Mouse (Mus musculus): Measurements from ENCODE around the gene Dtd2.
A peak's percentile ranks its signal among the peaks of the same experiment; 100 is the strongest.

The Dtd2 gene

DNA sequence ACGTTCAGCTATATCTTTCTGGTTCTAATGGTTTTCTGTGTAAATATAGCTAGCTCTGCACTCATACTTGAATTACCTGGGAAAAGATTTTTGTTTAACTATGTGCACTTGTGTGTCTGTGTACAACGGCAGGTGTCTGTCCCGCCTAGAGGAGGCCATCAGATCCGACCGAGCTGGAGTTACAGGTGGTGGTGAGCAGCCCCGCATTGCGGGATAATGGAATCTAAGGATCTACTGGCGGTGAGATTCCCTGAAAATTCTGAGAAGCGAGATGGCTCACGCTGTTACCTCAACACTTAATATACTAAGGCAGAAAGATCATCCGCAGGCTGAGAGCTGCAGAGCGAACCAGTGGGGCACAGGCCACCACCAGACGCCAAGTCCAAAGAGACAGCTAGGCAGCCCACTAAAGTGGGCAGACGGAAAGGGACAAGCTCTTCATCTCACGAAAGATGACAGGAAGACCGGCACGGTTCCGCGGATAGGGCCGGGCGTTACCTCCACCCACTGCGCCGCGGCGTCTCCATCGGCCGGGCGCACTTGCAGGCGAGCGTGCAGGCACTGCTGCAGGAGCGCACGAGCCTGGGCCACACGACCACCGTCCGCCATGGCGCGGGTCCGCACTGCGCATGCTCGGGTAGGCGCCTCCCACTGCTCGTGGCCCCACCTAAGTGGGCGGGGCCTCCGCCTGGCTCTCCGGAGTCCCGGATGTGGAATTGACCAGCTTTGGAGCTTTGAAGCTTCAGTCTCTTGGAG is at the start of gene Dtd2:
Gene Dtd2, minus strand, starts transcription at position 625 of the 756 bp plus-strand sequence.
- DNase-seq (ENCODE audit: low read depth, low spot score) = peak; percentile 92

- DNase-seq (ENCODE audit: low read depth, low spot score) = no peak
These were observed 43.0 kb upstream of the Dtd2 start for GRCm38 (mm10) chr12:52049324-52049723.

DNA sequence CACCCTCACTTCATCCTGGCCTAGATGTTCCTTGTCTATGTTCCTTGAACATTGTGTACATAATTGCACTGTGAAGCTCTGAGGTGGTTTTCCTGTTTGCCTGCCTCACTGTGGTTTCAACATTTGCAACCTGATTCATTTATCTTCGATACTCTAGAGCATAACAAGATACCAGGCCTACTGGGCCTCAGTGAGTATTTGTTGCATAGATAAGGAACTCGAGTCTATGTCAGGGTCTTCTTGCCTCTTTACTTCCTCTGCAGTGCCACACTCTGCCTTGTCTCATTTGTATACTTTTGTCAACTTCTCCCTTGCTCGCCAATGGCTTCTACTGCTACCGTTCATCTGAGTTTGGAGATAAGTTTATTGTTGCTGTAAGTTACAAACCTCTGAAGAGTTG is 40.1 kb upstream of the Dtd2 start:
- DNase-seq (ENCODE audit: low read depth, low spot score) = no peak

- DNase-seq (ENCODE audit: low read depth, low spot score) = no peak
These were observed 36.6 kb upstream of the Dtd2 start for GRCm38 (mm10) chr12:52042818-52043336.

DNA sequence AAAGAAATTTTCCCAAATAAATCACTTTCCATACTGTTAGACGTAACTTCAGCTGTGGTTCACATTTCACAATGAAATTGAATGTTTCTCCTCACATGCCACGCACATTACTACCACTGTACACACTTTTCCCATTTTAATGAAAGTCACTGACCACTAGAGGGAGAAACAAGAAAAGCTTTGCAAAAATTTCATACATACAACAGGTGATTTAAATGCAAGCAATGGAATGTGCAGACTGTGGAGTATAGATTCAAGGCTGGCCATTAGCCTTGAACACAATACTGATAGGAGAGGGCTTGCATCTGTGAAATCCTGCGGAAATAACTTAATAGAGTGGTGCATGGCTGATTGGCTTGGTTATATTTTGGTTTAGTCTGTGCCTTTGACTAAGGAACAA is 32.1 kb upstream of the Dtd2 start:
- peak; percentile 17 for DNase-seq (ENCODE audit: low read depth, low spot score)

DNA sequence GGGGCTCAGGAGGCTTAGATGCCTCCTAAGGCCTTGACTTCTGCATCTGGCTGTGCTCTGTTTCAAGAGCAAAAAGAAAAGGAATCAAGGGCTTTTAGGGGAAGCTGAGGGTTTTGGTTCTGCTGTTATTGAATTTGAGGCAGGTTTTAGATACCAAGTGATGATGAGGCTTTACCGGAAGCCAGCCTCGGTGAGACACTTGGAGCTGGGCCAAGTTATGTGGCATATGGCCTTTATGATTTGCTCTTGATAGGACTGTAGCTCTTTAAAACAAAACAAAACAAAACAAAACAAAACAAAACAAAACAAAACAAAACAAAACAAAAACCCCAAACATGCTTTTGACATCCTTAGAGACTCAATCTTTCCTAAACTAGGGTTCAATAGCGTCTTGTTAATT is 28.7 kb upstream of the Dtd2 start:
- DNase-seq (ENCODE audit: low read depth, low spot score) = no peak

- no peak for DNase-seq (ENCODE audit: low read depth, low spot score)
These were observed 26.0 kb upstream of the Dtd2 start for GRCm38 (mm10) chr12:52032276-52032675.

DNA sequence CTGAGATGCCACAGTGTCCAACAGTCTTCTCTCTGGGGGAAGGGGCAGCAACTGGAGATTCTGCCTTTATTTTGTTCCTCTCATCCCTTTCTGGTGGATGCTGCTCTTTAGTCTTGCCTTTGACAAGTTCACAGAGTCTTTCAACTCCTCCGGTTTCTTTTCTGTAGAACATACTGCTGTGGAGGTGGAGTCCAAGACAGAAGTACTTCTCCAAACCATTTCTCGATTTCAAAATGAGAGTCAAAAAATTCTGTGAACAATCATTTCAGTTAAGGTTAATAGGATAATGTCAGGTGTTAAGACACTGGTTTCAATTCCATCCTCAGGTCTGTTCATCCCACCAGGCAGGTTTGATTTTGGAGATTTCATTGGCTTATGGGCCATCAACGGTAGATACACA is 21.7 kb upstream of the Dtd2 start, which contains the start of gene Gpr33:
Gene Gpr33, minus strand, starts transcription at position 101 of the 400 bp plus-strand sequence.
- DNase-seq (ENCODE audit: low read depth, low spot score) = no peak

GRCm38 (mm10) chr12:52014494-52015029 is 8.3 kb upstream of the Dtd2 start:
- DNase-seq (ENCODE audit: low read depth, low spot score) = no peak

- DNase-seq (ENCODE audit: low read depth, low spot score) = peak; percentile 55
These were observed 7.7 kb upstream of the Dtd2 start for GRCm38 (mm10) chr12:52014044-52014443.

DNA sequence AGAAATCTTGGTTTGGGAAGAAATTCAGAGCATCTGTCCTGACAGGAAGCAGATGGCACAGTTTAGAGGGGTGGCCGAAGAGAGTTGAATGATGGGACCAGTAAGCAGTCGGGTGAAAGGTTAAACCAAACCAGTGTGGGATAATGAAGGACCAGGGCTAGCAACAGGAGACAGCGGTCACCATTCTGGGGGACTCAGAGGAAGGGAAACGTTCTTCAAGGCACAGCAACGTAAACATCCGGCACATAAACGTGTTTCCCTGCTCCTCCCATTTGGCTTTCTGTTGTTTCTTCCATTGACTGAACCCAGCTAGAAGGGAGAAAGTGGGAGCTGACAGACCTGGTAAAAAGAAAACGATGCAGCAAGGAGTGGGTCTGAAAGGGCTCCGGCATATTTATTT is 7.0 kb upstream of the Dtd2 start:
- DNase-seq (ENCODE audit: low read depth, low spot score) = no peak

DNA sequence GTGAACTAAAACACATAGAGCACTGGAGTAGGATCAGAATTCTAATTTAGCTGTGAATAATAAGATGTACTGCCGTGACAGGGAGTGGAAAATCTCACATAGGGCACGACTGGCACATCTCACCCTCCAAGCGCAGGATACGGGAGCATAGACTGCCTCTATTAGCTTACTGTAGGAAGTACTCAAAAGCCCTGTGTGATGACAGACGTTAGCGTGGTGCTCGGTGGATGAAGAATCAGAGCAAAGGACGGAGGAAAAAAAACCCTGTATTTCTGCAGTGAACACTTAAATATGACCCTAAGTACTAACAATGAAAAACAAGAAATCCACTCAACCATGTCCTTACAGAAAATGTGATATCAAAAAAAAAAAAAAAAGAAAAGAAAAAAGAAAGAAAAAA is 5.9 kb upstream of the Dtd2 start:
- no peak for DNase-seq (ENCODE audit: low read depth, low spot score)

GRCm38 (mm10) chr12:52010630-52010961 is 4.3 kb upstream of the Dtd2 start:
- peak; percentile 43 for DNase-seq (ENCODE audit: low read depth, low spot score)

GRCm38 (mm10) chr12:52009928-52010629 is 3.8 kb upstream of the Dtd2 start:
- no peak for DNase-seq (ENCODE audit: low read depth, low spot score)

DNA sequence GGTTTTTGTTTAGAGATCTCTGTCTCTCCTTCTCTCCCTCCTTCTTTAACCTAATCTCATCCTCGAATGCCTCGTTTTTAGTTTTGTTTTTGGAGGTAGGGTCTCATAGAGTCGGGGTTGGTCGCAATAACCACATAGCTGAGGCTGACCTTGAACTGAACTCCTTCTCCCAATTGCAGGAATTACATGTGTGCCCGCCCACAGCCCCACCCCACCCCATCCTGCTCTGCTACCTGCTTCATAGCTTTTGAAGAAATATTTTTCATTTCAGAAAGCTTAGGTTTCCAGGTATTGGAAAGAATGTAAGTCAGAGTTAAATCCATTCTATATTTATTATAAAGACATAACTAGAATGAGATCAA is 313 bp upstream of the Dtd2 start:
- DNase-seq (ENCODE audit: low read depth, low spot score) = no peak

DNA sequence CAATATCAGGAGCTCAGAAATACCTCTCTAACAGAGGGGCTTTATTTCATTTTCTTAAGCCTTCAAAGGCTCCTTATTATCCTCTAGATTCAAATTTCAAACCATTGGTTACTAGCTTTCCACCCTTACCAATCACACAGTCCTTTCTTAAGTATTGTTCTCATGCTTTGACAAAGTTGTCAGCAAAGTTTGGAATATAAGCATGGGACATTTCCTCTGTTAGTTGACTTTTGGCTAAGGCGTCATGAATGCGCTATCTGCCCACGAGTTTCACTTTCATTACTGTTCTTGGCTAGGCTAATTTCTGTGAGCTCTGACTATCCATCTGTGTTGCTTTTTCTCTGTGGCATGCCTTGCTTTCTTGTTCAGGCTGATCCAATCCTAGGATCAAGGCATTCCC is 3.6 kb downstream of the Dtd2 start:
- DNase-seq (ENCODE audit: low read depth, low spot score) = no peak

DNA sequence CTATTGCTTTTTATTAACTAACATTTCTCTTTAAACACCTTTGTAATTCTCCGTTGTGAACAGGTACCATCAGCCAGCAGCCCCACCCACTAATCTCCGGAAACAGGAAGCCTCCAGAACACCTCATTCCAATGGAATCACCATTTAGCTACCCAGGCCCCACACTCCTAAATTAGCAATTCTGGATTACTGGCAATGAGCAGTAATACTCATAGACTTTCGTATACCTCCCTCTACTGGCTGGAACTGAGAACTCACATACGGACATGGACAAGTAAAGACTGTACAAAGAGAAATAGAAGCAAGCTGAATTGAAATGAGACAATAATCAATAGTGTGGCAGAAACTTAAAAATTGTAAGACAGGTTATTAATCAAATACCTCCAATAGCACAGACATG is 4.8 kb downstream of the Dtd2 start:
- DNase-seq (ENCODE audit: low read depth, low spot score) = peak; percentile 58

GRCm38 (mm10) chr12:51998366-51998932 is 7.9 kb downstream of the Dtd2 start:
- no peak for DNase-seq (ENCODE audit: low read depth, low spot score)

DNA sequence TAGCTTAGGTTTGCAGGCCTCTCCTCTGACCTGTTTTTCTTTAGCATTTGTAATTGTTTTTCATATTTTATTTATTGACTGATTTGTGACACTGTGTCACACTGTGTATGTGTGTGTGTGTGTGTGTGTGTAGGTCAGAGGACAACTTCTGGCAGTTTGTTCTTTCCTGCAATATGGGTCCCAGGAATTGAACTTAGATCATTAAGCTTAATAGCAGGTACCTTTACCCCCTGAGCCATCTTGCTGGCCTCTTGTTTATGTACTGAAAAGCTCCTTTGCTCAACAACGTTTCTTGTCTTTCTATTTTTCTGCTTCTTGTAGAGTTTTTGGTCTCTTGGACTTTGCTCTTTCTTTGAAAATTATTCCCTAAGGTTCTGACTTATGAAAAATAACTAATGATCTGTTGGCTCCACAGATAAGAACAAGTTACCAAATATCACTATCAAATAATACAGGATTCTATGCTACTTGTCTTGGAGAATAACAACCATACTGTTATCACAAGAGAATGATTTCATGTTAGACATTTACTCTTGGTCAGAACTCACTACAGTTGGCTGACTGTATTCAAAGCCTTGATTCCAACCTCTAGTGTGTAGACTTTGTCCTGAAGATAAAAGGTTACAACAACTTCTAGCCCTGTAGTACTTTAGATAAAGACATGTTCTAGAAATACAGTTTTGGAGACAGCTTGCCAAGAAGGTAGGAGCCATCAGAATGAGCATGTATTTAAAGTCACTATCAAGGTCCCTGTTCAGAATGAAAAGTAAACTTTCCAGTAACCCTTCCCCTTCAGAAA is 10.4 kb downstream of the Dtd2 start:
- DNase-seq (ENCODE audit: low read depth, low spot score) = no peak

- DNase-seq (ENCODE audit: low read depth, low spot score) = no peak
These were observed 15.7 kb downstream of the Dtd2 start for GRCm38 (mm10) chr12:51990629-51991028.

DNA sequence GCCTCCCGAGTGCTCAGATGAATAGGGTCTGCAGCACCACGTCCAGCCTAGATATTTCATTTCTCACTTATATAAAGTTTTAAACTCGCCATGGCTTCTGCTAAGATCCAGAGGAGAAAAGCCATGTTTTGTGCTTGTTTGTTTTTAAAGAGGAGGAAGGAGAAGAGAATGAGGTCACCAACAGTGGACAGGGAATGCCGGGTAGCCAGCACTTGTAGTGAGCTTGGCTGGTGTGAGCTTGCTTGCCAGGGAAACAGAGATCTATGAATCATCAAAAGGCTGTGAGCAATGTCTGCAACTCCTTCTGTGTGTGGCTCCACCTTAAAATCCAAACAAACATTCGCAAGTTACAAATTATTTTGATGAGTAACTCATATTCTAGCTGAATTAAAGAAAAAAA is 17.8 kb downstream of the Dtd2 start:
- DNase-seq (ENCODE audit: low read depth, low spot score) = no peak

- DNase-seq (ENCODE audit: low read depth, low spot score) = no peak
These were observed 20.5 kb downstream of the Dtd2 start for GRCm38 (mm10) chr12:51985826-51986225.
